Mouse (Mus musculus): Measurements from ENCODE around the gene Padi1. TPM values are rescaled to one million over a fixed set of nuclear protein-coding genes. Genes with fewer than 3 reads are reported as not detected.

Gene Padi1
- polyA plus RNA-seq, 1 experiment: 0.02 TPM

- 67% methylated on average over 4 of the region's 4 CpGs for WGBS
- no peak for DNase-seq (ENCODE audit: low read depth, low spot score)
These were observed 13.8 kb downstream of the Padi1 start for GRCm38 (mm10) chr4:140831808-140832207.

GRCm38 (mm10) chr4:140827237-140827636 lies 18.3 kb downstream of the Padi1 start:
- 41% methylated on average over 3 of the region's 3 CpGs for WGBS
- DNase-seq (ENCODE audit: low read depth, low spot score): no peak

DNA sequence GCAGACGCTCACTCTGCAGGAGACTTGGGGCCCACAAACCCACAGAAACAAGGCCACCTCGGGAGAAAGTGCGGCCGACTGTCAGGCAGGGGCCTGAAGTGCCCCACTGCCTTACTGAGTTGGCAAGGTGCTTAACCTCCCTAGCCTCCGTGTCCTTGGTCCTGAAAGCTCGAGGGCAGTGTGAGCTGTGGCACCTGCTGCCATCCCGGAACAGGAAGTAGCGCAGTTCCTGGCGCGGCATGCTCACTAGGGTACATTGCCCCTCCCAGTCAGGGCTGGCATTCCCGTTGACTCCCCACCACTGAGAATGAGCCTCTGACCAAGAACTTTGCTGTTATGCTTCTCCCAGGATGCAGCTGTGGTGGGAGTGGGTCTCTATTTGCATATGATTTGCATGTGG lies 19.6 kb downstream of the Padi1 start:
- DNase-seq (ENCODE audit: low read depth, low spot score): no peak
- 59% methylated on average over 11 of the region's 11 CpGs for WGBS

- peak; percentile 28 for DNase-seq (ENCODE audit: low read depth, low spot score)
- WGBS: 64% methylated on average over 5 of the region's 5 CpGs
These were observed 23.6 kb downstream of the Padi1 start for GRCm38 (mm10) chr4:140821988-140822387.

DNA sequence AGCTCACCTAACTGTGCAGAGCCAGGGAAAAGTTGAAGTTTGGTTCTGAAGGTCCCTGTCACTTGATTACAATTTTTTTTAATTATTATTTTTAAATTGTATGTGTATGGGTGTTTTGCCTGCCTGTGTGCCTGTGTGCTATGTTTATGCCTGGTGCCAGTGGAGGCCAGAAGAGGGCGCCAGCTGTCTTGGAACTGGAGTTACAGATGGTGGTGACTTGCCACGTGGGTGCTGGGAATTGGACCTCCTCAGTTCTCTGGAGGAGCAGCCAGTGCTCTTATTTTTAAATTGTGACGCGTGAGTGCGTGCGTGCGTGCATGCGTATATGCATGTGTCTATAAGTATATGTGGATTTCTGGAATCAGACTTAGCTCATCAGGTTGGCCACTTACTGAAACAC lies 28.2 kb downstream of the Padi1 start:
- no peak for DNase-seq (ENCODE audit: low read depth, low spot score)
- WGBS: 95% methylated on average over 8 of the region's 8 CpGs

- no peak for DNase-seq (ENCODE audit: low read depth, low spot score)
- WGBS: 16% methylated on average over 10 of the region's 10 CpGs
These were observed 29.3 kb downstream of the Padi1 start for GRCm38 (mm10) chr4:140815996-140816917.

DNA sequence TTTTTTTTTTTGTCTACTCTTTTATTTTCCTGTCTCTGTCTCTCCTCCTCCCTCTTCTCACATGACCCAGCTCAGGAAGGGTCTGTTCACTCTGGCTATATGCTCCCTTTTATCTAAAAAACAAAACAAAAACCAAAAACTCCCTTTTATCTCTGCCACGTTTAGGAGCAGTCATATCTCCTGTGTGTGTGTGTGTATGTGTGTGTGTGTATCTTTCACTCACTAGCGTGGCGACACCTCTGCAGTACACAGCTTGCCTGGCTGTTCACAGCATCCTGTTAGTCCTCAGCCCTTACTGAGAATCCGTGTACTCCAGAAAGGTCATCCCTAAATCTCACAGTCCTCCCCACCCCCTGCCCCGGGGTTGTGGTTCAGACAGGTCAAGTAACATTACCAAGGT lies 30.1 kb downstream of the Padi1 start:
- WGBS: 53% methylated on average over 5 of the region's 5 CpGs
- DNase-seq (ENCODE audit: low read depth, low spot score): no peak

GRCm38 (mm10) chr4:140814241-140815225 lies 31.0 kb downstream of the Padi1 start:
- WGBS: 23% methylated on average over 36 of the region's 36 CpGs
- DNase-seq (ENCODE audit: low read depth, low spot score): no peak

GRCm38 (mm10) chr4:140813358-140814185 lies 32.0 kb downstream of the Padi1 start:
- 28% methylated on average over 13 of the region's 13 CpGs for WGBS
- DNase-seq (ENCODE audit: low read depth, low spot score): no peak

DNA sequence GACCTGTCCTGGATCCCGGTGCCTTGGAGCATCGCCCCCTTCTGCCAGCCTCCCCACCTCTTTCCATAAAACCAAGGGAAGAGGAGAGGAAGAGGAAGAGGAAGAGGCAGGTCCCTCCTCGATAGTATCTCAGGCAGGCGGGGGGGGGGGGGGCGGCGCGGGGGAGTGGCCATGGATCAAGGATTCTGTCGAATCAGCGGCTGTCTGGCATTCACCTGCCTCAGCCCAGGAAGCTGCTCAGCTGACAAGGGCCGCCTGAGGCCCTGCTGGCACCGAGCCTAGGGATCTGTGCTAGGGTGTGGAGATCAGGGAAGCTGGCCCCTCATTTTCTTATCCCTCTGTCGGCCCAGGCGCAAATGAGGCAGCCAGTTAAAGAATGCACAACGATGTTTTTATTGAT lies 33.0 kb downstream of the Padi1 start:
- no peak for DNase-seq (ENCODE audit: low read depth, low spot score)
- WGBS: 15% methylated on average over 14 of the region's 14 CpGs

GRCm38 (mm10) chr4:140812191-140812590 lies 33.4 kb downstream of the Padi1 start:
- no peak for DNase-seq (ENCODE audit: low read depth, low spot score)
- WGBS: 73% methylated on average over 8 of the region's 8 CpGs

GRCm38 (mm10) chr4:140810458-140811260 lies 34.9 kb downstream of the Padi1 start, which contains the start of gene Padi3:
Padi3 (minus strand) TSS chr4:140810648.
- DNase-seq (ENCODE audit: low read depth, low spot score): no peak
- 68% methylated on average over 15 of the region's 16 CpGs for WGBS

- WGBS: 53% methylated on average over 8 of the region's 8 CpGs
These were observed 36.5 kb downstream of the Padi1 start for GRCm38 (mm10) chr4:140809118-140809517.

GRCm38 (mm10) chr4:140804601-140805000 lies 41.0 kb downstream of the Padi1 start:
- DNase-seq (ENCODE audit: low read depth, low spot score): no peak
- 47% methylated on average over 9 of the region's 9 CpGs for WGBS

More at GRCm38 (mm10) chr4:140809118-140809517, 36.5 kb downstream of the Padi1 start:
- no peak for DNase-seq (ENCODE audit: low read depth, low spot score)

DNA sequence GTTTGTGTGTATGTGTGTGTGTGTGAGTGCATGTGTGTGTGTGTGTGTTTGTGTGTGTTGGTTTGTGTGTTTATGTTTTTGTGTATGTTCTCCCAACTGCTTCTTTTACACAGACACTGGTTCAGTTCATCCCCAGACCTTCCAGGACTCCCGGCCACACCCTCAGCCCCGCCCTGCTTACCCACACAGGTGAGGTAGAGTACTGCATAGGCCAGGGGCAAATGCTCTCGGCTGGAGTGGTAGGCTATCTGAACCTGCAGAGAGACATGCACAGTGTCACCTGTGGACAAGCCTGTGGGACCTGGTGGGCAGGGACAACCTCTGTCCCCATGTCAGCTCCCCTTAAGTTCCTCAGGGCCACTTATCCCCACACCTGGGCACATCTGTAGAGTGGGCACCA lies 44.2 kb downstream of the Padi1 start:
- DNase-seq (ENCODE audit: low read depth, low spot score): no peak
- WGBS: 31% methylated on average over 3 of the region's 3 CpGs

DNA sequence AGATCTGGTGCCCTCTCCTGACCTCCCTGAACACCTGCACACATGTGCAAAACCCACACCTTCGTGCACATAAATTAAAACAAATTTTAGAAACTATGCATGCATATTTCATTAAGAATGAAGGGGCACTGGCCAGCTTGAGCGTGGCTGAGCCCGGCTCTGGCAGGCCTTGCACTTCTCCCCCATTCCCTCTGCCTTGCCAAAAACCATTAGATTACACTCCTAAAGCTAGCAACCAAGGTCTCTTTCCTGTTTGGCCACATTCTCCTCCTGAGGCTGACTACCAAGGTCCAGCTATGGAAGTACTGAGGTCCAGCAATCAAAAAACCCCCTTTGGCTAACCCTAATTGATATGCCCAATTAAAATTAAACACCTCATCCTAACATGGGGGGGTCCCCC lies 48.8 kb downstream of the Padi1 start:
- WGBS: 63% methylated on average over 3 of the region's 3 CpGs

GRCm38 (mm10) chr4:140794678-140795077 lies 50.9 kb downstream of the Padi1 start:
- DNase-seq (ENCODE audit: low read depth, low spot score): no peak
- 83% methylated on average over 9 of the region's 9 CpGs for WGBS

More for the DNA sequence above, 48.8 kb downstream of the Padi1 start:
- DNase-seq (ENCODE audit: low read depth, low spot score): no peak

DNA sequence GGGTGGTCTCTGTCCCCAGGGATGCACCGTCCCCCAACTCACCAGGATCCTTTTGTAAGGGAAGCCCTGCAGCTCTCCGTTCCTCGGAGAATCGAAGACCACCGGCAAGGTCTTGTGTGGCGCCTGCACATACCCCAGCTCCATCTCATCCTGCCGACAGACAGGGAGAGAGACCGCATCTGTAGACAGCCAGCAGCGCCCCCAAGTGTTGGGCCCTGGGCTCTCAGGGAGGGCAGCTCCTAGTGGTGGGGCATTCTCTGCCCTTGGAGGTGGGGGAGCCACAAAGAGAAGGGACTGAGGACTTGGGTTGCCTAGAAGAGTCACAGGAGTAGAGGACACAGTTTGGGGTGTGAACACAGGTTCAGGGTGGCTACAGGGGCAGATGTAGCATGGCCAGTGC lies 51.8 kb downstream of the Padi1 start:
- no peak for DNase-seq (ENCODE audit: low read depth, low spot score)
- WGBS: 74% methylated on average over 9 of the region's 9 CpGs

Data from large intestine, adult 2 months (tissue).